Mouse (Mus musculus): ENCODE data around the gene Fblim1. TPM values are rescaled to one million over a fixed set of nuclear protein-coding genes. Genes with fewer than 3 reads are reported as not detected.

Gene Fblim1
- total and polyA plus RNA-seq, 2 experiments from 2014 or later: 22.5 to 25.6 TPM

GRCm38 (mm10) chr4:141576877-141577276, 29.0 kb downstream of the Fblim1 start:
- H3K27me3 ChIP-seq (ENCODE audit: insufficient read depth, low read length): no peaks in the 10 kb centered on the region
- 92% methylated on average over 7 of the region's 7 CpGs for WGBS

GRCm38 (mm10) chr4:141576404-141576803, 29.5 kb downstream of the Fblim1 start:
- no peak overlapping the region for H3K4me2 ChIP-seq (ENCODE audit: low read depth, low read length)
- no peak overlapping the region for H3K9ac ChIP-seq (replicated peaks; ENCODE audit: low read length)
- H3K4me3 ChIP-seq (ENCODE audit: low read length): no peak overlapping the region
- WGBS: 89% methylated on average over 11 of the region's 11 CpGs
- no peaks in the 10 kb centered on the region for H3K9me3 ChIP-seq (ENCODE audit: low read length)
- no peaks in the 10 kb centered on the region for H3K36me3 ChIP-seq (ENCODE audit: insufficient read depth, low read length)
- no peak for TF ChIP-seq CTCF (IDR thresholded peaks at IDR 0.05; ENCODE audit: low read depth)
- H3K27me3 ChIP-seq (ENCODE audit: insufficient read depth, low read length): no peaks in the 10 kb centered on the region
- ATAC-seq (no peak), DNase-seq (ENCODE audit: low spot score) (no peak)
- H3K4me1 ChIP-seq (ENCODE audit: insufficient read depth, low read length): no peaks in the 10 kb centered on the region
- no peak overlapping the region for H3K27ac ChIP-seq

More at GRCm38 (mm10) chr4:141576877-141577276, 29.0 kb downstream of the Fblim1 start:
- Histone ChIP-seq H3K27ac (no peak overlapping the region), H3K4me3 (ENCODE audit: low read length) (no peak overlapping the region), H3K9me3 (ENCODE audit: low read length) (no peaks in the 10 kb centered on the region), H3K4me1 (ENCODE audit: insufficient read depth, low read length) (no peaks in the 10 kb centered on the region), H3K36me3 (ENCODE audit: insufficient read depth, low read length) (no peaks in the 10 kb centered on the region), H3K4me2 (ENCODE audit: low read depth, low read length) (no peak overlapping the region), H3K9ac (replicated peaks; ENCODE audit: low read length) (no peak overlapping the region)
- TF ChIP-seq CTCF (IDR thresholded peaks at IDR 0.05; ENCODE audit: low read depth): peak; percentile 32; the same call in 1 of the 2 replicates
- DNase-seq (ENCODE audit: low spot score) (peak; percentile 20), ATAC-seq (no peak)

GRCm38 (mm10) chr4:141574789-141575702, 30.9 kb downstream of the Fblim1 start:
- no peak overlapping the region for H3K4me3 ChIP-seq (ENCODE audit: low read length)
- no peak overlapping the region for H3K27ac ChIP-seq
- no peaks in the 10 kb centered on the region for H3K36me3 ChIP-seq (ENCODE audit: insufficient read depth, low read length)
- H3K9ac ChIP-seq (replicated peaks; ENCODE audit: low read length): no peak overlapping the region
- WGBS: 41% methylated on average over 27 of the region's 27 CpGs
- DNase-seq (ENCODE audit: low spot score) (peak; percentile 91), ATAC-seq (peak; percentile 65)
- TF ChIP-seq CTCF (IDR thresholded peaks at IDR 0.05; ENCODE audit: low read depth): peak; percentile 93
- H3K9me3 ChIP-seq (ENCODE audit: low read length): no peaks in the 10 kb centered on the region
- H3K4me1 ChIP-seq (ENCODE audit: insufficient read depth, low read length): no peaks in the 10 kb centered on the region
- H3K4me2 ChIP-seq (ENCODE audit: low read depth, low read length): no peak overlapping the region
- H3K27me3 ChIP-seq (ENCODE audit: insufficient read depth, low read length): no peaks in the 10 kb centered on the region

GRCm38 (mm10) chr4:141573359-141573966, 32.4 kb downstream of the Fblim1 start:
- Histone ChIP-seq H3K27me3 (ENCODE audit: insufficient read depth, low read length) (no peaks in the 10 kb centered on the region), H3K27ac (no peak overlapping the region), H3K4me2 (ENCODE audit: low read depth, low read length) (no peak overlapping the region), H3K4me3 (ENCODE audit: low read length) (no peak overlapping the region), H3K36me3 (ENCODE audit: insufficient read depth, low read length) (no peaks in the 10 kb centered on the region), H3K9me3 (ENCODE audit: low read length) (no peaks in the 10 kb centered on the region), H3K4me1 (ENCODE audit: insufficient read depth, low read length) (no peaks in the 10 kb centered on the region), H3K9ac (replicated peaks; ENCODE audit: low read length) (no peak overlapping the region)
- TF ChIP-seq CTCF (IDR thresholded peaks at IDR 0.05; ENCODE audit: low read depth): no peak
- DNase-seq (ENCODE audit: low spot score) (no peak), ATAC-seq (no peak)
- 71% methylated on average over 6 of the region's 6 CpGs for WGBS

- H3K9me3 ChIP-seq (ENCODE audit: low read length): no peaks in the 10 kb centered on the region
- H3K4me1 ChIP-seq (ENCODE audit: insufficient read depth, low read length): no peaks in the 10 kb centered on the region
- H3K4me3 ChIP-seq (ENCODE audit: low read length): no peak overlapping the region
- no peak overlapping the region for H3K9ac ChIP-seq (replicated peaks; ENCODE audit: low read length)
- no peak overlapping the region for H3K27ac ChIP-seq
- no peak for ATAC-seq
- no peak overlapping the region for H3K4me2 ChIP-seq (ENCODE audit: low read depth, low read length)
- 82% methylated on average over 7 of the region's 7 CpGs for whole genome bisulfite sequencing
- TF ChIP-seq CTCF (IDR thresholded peaks at IDR 0.05; ENCODE audit: low read depth): no peak
- DNase-seq (ENCODE audit: low spot score): no peak
- no peaks in the 10 kb centered on the region for H3K36me3 ChIP-seq (ENCODE audit: insufficient read depth, low read length)
- no peaks in the 10 kb centered on the region for H3K27me3 ChIP-seq (ENCODE audit: insufficient read depth, low read length)
These were observed 33.1 kb downstream of the Fblim1 start for GRCm38 (mm10) chr4:141572668-141573358.

GRCm38 (mm10) chr4:141571934-141572333, 34.0 kb downstream of the Fblim1 start:
- WGBS: 83% methylated on average over 10 of the region's 10 CpGs
- no peak overlapping the region for H3K9ac ChIP-seq (replicated peaks; ENCODE audit: low read length)

More at GRCm38 (mm10) chr4:141571934-141572333, 34.0 kb downstream of the Fblim1 start:
- no peak for ATAC-seq
- no peak for DNase-seq (ENCODE audit: low spot score)
- H3K4me2 ChIP-seq (ENCODE audit: low read depth, low read length): no peak overlapping the region
- no peak for TF ChIP-seq CTCF (IDR thresholded peaks at IDR 0.05; ENCODE audit: low read depth)
- no peak overlapping the region for H3K4me3 ChIP-seq (ENCODE audit: low read length)
- H3K36me3 ChIP-seq (ENCODE audit: insufficient read depth, low read length): no peaks in the 10 kb centered on the region
- H3K9me3 ChIP-seq (ENCODE audit: low read length): no peaks in the 10 kb centered on the region
- H3K4me1 ChIP-seq (ENCODE audit: insufficient read depth, low read length): no peaks in the 10 kb centered on the region
- no peaks in the 10 kb centered on the region for H3K27me3 ChIP-seq (ENCODE audit: insufficient read depth, low read length)
- no peak overlapping the region for H3K27ac ChIP-seq
